Mouse (Mus musculus) adrenal gland, postnatal 25 days (tissue): ENCODE measurements at regions not wholly inside any gene's neighbourhood (a gene's known extent, or its start where the extent isn't known, plus 50 kb on each side); places are given as distances from the start of the nearest gene placed in this dataset.

Experiments
- DNase-seq: peaks from one replicate; pipeline ENCODE4 v3.0.0; 2021; ENCODE audit warnings: mixed read lengths

GRCm38 (mm10) chr4:131591456-131591855, 246.6 kb downstream of the Ptpru start:
- no peak for DNase-seq

DNA sequence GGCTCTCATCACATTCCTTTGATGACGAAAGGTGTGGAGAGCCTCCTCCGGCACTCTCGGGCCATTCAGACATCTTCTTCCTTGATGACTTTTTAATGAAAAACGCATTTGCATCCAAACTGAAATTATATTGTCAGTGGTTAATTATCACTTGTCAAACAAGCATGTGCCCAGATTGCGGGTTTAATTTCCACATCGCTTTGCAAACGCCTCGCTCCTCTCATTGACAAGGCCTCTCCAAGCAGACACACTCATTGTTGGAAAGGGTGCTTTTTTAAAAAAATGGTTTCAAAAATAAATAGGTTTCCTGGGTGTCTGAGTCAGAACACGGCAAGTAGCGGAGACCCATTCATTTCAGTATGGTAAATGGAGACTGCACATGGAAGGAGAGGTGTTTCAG, 240.1 kb downstream of the Ptpru start:
- no peak for DNase-seq

DNA sequence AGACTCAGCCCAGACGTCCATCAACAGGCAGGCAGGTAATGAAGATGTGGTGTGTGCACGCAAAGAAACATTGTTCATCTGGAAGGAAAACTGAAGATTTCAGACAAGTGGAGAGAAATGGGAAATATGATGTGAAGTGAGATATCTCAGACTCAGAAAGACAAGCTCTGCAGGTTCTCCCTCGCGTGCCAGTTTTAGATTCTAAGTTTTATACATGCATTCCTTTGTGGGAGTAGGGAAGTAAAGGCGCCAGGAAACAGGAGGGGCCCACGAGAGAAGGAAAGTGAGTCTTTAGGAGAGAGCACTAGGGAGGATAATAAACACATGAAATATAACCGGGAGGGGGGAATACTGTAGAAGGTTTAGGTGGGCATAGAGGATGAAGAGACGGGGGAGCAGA, 223.7 kb downstream of the Ptpru start:
- DNase-seq, result no peak

GRCm38 (mm10) chr4:131615587-131615986, 222.5 kb downstream of the Ptpru start:
- no peak for DNase-seq

DNA sequence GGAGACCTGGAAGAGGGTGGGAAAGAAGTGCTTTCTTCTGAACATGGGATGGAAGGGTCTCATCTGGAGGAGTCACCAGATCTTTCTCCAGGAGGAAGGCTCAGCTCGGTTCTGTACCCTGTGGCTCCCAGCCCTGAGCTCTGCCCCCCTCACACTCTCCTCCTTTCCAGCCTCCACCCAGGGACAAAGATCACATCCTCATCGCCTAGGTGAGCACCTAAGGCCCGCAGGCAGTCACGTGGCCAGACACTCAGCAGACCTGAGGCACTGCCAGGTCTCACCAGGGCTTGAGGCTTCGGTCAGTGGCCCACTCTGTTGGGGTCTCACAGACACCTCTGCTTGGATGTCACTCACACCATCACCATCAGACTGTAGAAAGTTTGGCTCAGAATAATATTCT, 200.0 kb downstream of the Ptpru start:
- no peak for DNase-seq

DNA sequence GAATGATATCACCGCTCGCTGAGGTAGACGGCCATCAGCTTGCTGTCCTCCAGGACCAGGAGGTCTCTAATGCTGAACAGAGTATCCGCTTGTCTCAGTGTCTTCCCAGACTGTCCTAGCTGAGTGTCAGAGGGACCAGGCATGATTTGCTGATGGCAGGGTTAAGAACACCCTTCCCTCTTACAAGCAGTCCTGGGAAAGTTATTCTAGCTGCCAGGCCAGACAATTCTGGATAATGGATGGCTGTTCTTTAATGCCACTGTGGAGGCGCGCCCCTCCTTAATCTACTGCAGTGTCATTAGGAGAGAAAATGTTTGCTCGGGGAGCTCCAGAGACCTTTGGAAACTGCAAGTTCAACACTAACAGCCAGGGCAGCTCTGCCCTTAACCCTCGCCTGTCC, 182.1 kb downstream of the Ptpru start:
- no peak for DNase-seq

GRCm38 (mm10) chr4:131657922-131658321, 180.2 kb downstream of the Ptpru start:
- peak; percentile 42 for DNase-seq

DNA sequence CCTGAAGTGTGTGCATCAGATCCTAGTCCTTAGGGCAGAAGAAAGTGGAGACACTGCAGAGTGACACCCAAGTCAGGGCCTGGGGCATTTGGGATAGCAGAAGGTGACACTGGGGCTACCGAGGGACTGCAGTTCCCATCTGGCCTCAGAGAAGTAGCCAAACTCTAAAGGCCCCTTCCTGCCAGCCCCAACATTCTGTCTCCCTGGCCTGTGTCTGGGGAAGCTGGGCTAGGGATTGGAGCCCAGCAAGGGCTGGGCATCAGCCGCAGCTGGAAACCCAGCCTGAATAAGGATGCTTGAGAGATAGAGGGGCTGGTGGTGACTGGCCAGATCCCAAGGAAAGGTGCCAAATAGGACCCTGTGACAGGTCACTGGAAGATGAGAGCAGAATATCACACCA, 177.2 kb downstream of the Ptpru start:
- no peak for DNase-seq

DNA sequence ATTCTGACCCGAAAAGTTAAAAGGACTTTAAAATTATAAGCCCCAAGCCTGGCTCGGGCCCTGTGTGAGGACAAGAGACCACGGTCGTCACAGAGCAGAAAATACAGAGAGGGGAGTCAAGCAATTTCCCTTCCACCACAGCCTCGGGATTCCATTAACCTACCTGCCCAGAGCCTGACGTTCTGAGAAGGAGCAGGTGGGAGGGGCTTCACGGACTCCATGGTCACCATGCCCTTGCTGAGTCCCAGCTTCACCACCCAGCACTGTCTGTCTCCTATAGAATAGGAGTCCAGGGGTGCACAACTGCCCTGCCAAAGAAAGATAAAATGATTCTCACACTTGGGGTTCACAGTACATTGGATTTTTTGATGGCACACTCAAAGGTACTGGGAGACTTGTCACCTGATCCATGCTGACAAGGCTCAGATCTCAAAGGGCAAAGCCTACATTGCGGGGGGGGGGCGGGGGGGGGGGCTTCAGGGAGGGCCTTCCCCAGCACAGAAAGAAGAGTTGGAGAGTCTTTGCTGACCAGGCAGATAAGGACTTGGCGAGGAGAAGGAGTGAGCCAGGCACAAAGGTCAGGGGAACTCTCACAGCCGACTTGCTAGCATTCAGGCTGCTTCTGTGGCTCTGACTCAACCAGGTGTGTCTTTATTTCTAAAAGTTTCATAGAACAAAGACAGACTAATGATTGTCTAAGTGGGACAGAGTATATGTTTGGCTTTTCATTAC, 166.1 kb downstream of the Ptpru start:
- no peak for DNase-seq

- no peak for DNase-seq
Measured at GRCm38 (mm10) chr4:131677966-131678365, 160.1 kb downstream of the Ptpru start.

GRCm38 (mm10) chr4:131683176-131683575, 154.9 kb downstream of the Ptpru start:
- no peak for DNase-seq

GRCm38 (mm10) chr4:131685544-131685943, 152.5 kb downstream of the Ptpru start:
- DNase-seq, result no peak

- no peak for DNase-seq
Measured at GRCm38 (mm10) chr4:131694232-131694631, 143.9 kb downstream of the Ptpru start.

- no peak for DNase-seq
Measured at GRCm38 (mm10) chr4:131695941-131696912, 141.9 kb downstream of the Ptpru start.
